Mouse (Mus musculus) thymus, postnatal 14 days (tissue): ENCODE results near the gene Mpzl3.
A peak's percentile ranks its signal among the peaks of the same experiment; 100 is the strongest.

Source experiments
- DNase-seq: peaks from one replicate; pipeline ENCODE4 v3.0.0; 2021

The Mpzl3 gene

GRCm38 (mm10) chr9:45046973-45047372 is 8.0 kb upstream of the Mpzl3 start:
- DNase-seq, result no peak

- DNase-seq, result peak; percentile 55
Observed at GRCm38 (mm10) chr9:45048511-45048910, 6.5 kb upstream of the Mpzl3 start.

GRCm38 (mm10) chr9:45049731-45050130 is 5.3 kb upstream of the Mpzl3 start:
- DNase-seq, result no peak

DNA sequence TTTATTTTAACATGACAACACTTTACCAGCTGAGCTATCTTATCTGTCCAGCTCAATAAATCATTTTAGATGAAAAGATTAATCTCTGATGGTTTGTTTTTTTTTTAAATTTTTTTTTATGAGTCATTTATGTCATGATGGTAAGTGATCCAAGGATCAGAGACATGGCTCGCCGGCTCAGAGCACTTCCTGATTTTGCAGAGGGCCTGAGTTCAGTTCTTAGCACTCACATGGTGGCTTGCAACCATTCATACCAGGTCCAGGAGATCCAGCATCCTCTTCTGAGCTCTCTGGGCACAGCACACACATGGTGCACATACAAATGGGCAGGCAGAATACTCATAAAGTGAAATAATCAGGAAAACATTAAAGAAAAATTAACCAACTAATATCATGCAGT is 4.7 kb upstream of the Mpzl3 start:
- no peak for DNase-seq

- DNase-seq, result peak; percentile 50
Observed at GRCm38 (mm10) chr9:45058304-45058940, 3.4 kb downstream of the Mpzl3 start.

DNA sequence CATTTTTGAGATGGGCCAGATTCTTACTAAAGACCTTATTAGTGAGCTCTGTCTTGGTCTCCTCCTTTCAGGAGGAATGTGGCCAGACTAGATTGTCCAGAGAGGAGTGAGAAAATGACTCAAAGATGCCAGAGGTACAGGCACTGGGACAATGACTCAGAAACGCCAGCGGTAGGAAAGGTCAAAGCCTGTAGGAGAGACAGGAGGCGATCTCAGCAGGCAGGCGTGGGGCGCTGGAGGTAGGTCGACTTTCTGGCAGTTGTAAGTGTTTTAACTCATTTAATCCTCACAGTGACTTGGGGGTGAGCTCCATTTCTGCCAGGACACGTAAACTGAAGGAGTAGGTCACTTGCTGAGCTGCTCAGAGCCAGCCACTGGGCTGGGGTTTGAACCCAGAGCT is 5.2 kb downstream of the Mpzl3 start:
- DNase-seq, result no peak

DNA sequence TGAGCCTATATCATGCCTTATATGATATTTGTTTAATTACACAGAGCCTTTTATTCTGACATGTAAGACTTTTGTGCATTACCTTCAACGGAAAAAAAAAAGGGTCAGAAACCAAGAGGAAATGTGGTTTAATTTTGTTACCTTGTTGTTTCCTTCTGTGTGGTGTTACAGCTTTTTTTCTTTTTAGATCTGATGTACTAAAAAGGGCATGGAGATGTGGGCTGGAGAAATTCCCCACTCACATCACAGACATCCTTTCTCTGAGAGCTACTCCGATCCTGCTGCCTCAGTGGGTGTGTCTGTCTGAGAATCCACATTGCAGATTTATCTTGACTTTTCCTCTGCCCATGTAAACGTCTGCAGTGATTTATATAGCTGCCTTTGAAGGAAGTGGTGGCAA is 7.7 kb downstream of the Mpzl3 start:
- DNase-seq, result no peak

- no peak for DNase-seq
Observed at GRCm38 (mm10) chr9:45064421-45064820, 9.4 kb downstream of the Mpzl3 start.

DNA sequence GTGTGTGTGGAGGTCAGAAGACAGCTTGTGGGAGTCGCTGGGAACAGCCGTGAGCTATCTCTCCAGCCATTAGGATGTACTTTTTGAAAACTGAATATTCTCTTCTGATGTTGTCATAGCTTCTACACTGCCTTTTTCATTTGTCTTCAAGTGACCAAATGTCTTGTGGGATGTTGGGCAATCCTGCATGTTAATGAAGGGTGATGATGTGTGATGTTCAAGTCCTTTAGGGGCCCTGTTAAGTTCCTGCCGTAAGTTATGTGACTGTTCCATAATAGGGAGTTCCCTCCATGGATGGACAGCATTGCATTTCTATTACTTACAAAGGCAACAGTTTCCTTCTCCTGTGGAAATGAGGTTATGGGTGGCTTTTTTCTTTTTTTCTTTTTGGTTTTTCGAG is 11.7 kb downstream of the Mpzl3 start:
- DNase-seq, result no peak

GRCm38 (mm10) chr9:45071800-45072199 is 16.8 kb downstream of the Mpzl3 start:
- no peak for DNase-seq

- DNase-seq, result no peak
Observed at GRCm38 (mm10) chr9:45077859-45078258, 22.9 kb downstream of the Mpzl3 start.

GRCm38 (mm10) chr9:45079011-45079410 is 24.0 kb downstream of the Mpzl3 start, which contains the start of gene Jaml:
Jaml (plus strand) TSS chr9:45079183.
- peak; percentile 58 for DNase-seq

GRCm38 (mm10) chr9:45083132-45083531 is 28.1 kb downstream of the Mpzl3 start:
- DNase-seq, result no peak

GRCm38 (mm10) chr9:45084556-45084955 is 29.6 kb downstream of the Mpzl3 start:
- no peak for DNase-seq

GRCm38 (mm10) chr9:45085741-45086690 is 31.0 kb downstream of the Mpzl3 start:
- DNase-seq, result peak; percentile 27

- DNase-seq, result no peak
Observed at GRCm38 (mm10) chr9:45088040-45088439, 33.1 kb downstream of the Mpzl3 start.

GRCm38 (mm10) chr9:45090811-45091210 is 35.8 kb downstream of the Mpzl3 start:
- no peak for DNase-seq

GRCm38 (mm10) chr9:45092641-45093040 is 37.7 kb downstream of the Mpzl3 start:
- DNase-seq, result no peak

DNA sequence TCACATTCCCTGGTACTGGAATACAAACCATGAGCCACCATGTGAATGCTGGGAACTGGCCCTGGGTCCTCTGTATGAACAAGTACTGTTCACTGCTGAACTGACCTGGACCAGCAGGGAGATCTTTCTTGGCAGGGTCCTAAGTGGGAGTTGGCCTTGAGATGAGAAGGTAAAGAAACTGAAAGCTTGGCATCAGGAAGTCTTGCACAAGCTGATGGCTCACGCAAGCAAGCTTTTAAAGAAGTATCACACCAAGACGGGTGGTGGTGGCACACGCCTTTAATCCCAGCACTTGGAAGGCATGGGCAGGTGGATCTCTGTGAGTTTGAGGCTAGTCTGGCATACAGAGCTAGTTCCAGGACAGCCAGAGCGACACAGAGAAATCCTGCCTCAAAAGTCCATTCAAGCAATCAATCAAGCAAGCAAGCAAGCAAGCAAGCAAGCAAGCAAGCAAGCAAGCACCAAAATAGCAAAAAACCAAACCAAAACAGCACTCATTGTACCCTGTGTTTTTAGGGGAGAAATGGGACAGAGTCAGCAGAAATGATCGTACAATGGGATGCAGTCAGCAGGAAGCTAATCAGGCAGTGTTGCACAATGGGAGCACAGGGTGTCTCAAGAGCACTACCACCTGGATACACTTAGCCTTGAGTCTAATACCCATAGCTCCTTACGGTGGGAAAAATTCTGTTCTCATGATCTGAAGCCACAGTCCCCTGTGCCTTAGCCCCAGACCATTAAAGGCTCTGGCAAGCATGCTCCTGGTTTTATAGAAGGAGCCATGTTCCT is 40.4 kb downstream of the Mpzl3 start:
- no peak for DNase-seq

- no peak for DNase-seq
Observed at GRCm38 (mm10) chr9:45097877-45098276, 42.9 kb downstream of the Mpzl3 start.

DNA sequence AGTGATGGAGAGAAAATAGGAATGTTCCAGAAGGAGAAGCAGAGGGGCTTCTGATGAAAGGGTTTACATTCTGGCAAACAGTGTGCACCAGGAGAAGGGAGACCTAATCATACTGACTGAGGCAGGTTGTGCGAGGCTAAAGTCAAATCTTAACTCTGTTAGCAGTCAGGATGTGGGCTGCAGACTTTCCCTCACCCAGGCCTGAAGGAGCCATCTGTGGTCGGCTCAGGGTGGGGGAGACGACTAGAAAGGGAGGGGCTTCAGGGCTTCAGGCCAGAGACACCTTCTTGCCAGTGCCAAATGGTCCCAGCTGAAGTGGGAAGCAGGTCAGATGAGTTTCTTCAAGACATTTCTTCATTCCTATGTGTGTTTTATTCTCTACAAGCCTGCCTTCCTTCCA is 43.4 kb downstream of the Mpzl3 start:
- DNase-seq, result peak; percentile 68

GRCm38 (mm10) chr9:45102528-45102927 is 47.5 kb downstream of the Mpzl3 start:
- no peak for DNase-seq
